Mouse (Mus musculus) kidney, postnatal 0 days (tissue): ENCODE measurements around the gene Ccdc36. TPM values are rescaled to one million over a fixed set of nuclear protein-coding genes. Genes with fewer than 3 reads are reported as not detected.

Source experiments
- ATAC-seq: fragments of 200-750 bp; cut with Nextera tagmentation; replicated peaks from 2 replicates; pipeline ENCODE4 v1.8.0; 2017; ENCODE audit warnings: low read depth, moderate number of reproducible peaks, moderate TSS enrichment, moderate library complexity; ENCODE audit not compliant: low FRiP score
- DNase-seq: peaks from one replicate; pipeline ENCODE4 v3.0.0-alpha.2; 2016; ENCODE audit warnings: low spot score
- H3K27ac ChIP-seq: fragments of 300-500 bp; sonication (generic); 2 replicates; pipeline ENCODE4 v1.5.1; 2014; ENCODE audit warnings: mild to moderate bottlenecking
- H3K27me3 ChIP-seq: fragments of 300-500 bp; sonication (generic); 2 replicates; pipeline ENCODE4 v1.6.1; 2014; ENCODE audit warnings: low read length, mixed read lengths; ENCODE audit not compliant: insufficient read depth
- H3K36me3 ChIP-seq: fragments of 300-500 bp; sonication (generic); 2 replicates; pipeline ENCODE4 v1.6.1; 2014; ENCODE audit warnings: low read length, mixed read lengths; ENCODE audit not compliant: insufficient read depth
- H3K4me1 ChIP-seq: fragments of 300-500 bp; sonication (generic); replicated peaks from 2 replicates; pipeline ENCODE4 v1.6.1; 2014; ENCODE audit warnings: antibody characterized with exemption, low read length, mixed read lengths; ENCODE audit not compliant: insufficient read depth
- H3K4me2 ChIP-seq: fragments of 300-500 bp; sonication (generic); 2 replicates; pipeline ENCODE4 v1.6.1; 2014; ENCODE audit warnings: mild to moderate bottlenecking, low read length, moderate library complexity, mixed read lengths
- H3K4me3 ChIP-seq: fragments of 300-500 bp; sonication (generic); replicated peaks from 2 replicates; pipeline ENCODE4 v1.5.1; 2014; ENCODE audit warnings: low read depth, low read length
- H3K9ac ChIP-seq: fragments of 300-500 bp; sonication (generic); 2 replicates; pipeline ENCODE4 v1.6.1; 2014; ENCODE audit warnings: low read depth, low read length
- H3K9me3 ChIP-seq: fragments of 300-500 bp; sonication (generic); replicated peaks from 2 replicates; pipeline ENCODE4 v1.6.1; 2016; ENCODE audit warnings: low read length, inconsistent platforms, mixed read lengths
- CTCF ChIP-seq: IDR thresholded peaks from 2 replicates; pipeline ENCODE4 v1.5.1; 2016; ENCODE audit warnings: antibody characterized with exemption, low read depth, mild to moderate bottlenecking, moderate library complexity
- WGBS: fragments of 180-500 bp; shearing (Covaris S2); extraction: QIAGEN DNeasy Blood & Tissue Kit; methylation state at CpG from one replicate; pipeline ENCODE4 v1.1.7; 2014; 5-methylcytosine and 5-hydroxymethylcytosine counted together
- polyA plus RNA-seq: library from polyadenylated mRNA; unstranded; fragments of >200 nt; fragmentation: Nextera tagmentation; extraction: Ambion mirVana; gene quantifications from 2 replicates; pipeline ENCODE4 v1.2.1, GENCODE M21; 2015

Ccdc36 gene
- polyA plus RNA-seq, 1 experiment from 2014 or later, result 0.96 TPM

GRCm38 (mm10) chr9:108461675-108462074, 33.4 kb upstream of the Ccdc36 start:
- H3K27me3 ChIP-seq, result no peaks in the 10 kb centered on the region
- 78% methylated on average over 5 of the region's 5 CpGs for WGBS
- peak overlapping the region; percentile 84; the same call in 1 of the 2 replicates for H3K9ac ChIP-seq
- no peak for TF ChIP-seq CTCF
- peak overlapping the region; percentile 92 for H3K27ac ChIP-seq
- H3K4me2 ChIP-seq, result peak overlapping the region; percentile 85
- no peak for DNase-seq
- no peaks in the 10 kb centered on the region for H3K9me3 ChIP-seq
- peaks cover 16% of the 10 kb centered on the region for H3K4me1 ChIP-seq
- peak overlapping the region; percentile 76 for H3K4me3 ChIP-seq
- peaks cover 28% of the 10 kb centered on the region; the same call in 1 of the 2 replicates for H3K36me3 ChIP-seq
- ATAC-seq, result no peak

GRCm38 (mm10) chr9:108461181-108461631, 32.9 kb upstream of the Ccdc36 start, which contains the start of gene Klhdc8b:
Klhdc8b (minus strand) TSS chr9:108461581.
- H3K4me2 ChIP-seq, result peak within 1 kb of the TSS; percentile 85
- peaks cover 16% of the 10 kb centered on the region for H3K4me1 ChIP-seq
- H3K4me3 ChIP-seq, result peak within 1 kb of the TSS; percentile 76
- H3K27me3 ChIP-seq, result no peaks in the 10 kb centered on the region
- H3K36me3 ChIP-seq, result peaks cover 28% of the 10 kb centered on the region; the same call in 1 of the 2 replicates
- peak within 1 kb of the TSS; percentile 92 for H3K27ac ChIP-seq
- H3K9me3 ChIP-seq, result no peaks in the 10 kb centered on the region
- DNase-seq, result peak; percentile 41
- WGBS, result 13% methylated on average over 11 of the region's 11 CpGs
- peak; percentile 36; the same call in 1 of the 2 replicates for ATAC-seq
- peak within 1 kb of the TSS; percentile 84 for H3K9ac ChIP-seq
- no peak for TF ChIP-seq CTCF

- Histone ChIP-seq H3K4me2 (peak within 1 kb of the TSS; percentile 85), H3K36me3 (peaks cover 24% of the 10 kb centered on the region; the same call in 1 of the 2 replicates), H3K4me1 (peaks cover 16% of the 10 kb centered on the region), H3K27ac (peak within 1 kb of the TSS; percentile 92), H3K9me3 (no peaks in the 10 kb centered on the region), H3K27me3 (no peaks in the 10 kb centered on the region), H3K4me3 (peak within 1 kb of the TSS; percentile 76), H3K9ac (peak within 1 kb of the TSS; percentile 84)
- 0% methylated on average over 49 of the region's 52 CpGs for WGBS
- 0 out of 2 replicates have a peak, but pooled peaks have one; percentile 1 for TF ChIP-seq CTCF
- DNase-seq, result peak; percentile 89
- peak; percentile 80 for ATAC-seq
These were observed 32.3 kb upstream of the Ccdc36 start, which contains the start of gene Ccdc71 for GRCm38 (mm10) chr9:108460319-108461178. Ccdc71 (plus strand) TSS chr9:108460527.

GRCm38 (mm10) chr9:108459939-108460318, 31.6 kb upstream of the Ccdc36 start:
- no peaks in the 10 kb centered on the region for H3K9me3 ChIP-seq
- H3K27me3 ChIP-seq, result no peaks in the 10 kb centered on the region
- peak overlapping the region; percentile 76 for H3K4me3 ChIP-seq
- H3K36me3 ChIP-seq, result peaks cover 18% of the 10 kb centered on the region; the same call in 1 of the 2 replicates
- 97% methylated on average over 1 of the region's 1 CpGs for WGBS
- peak overlapping the region; percentile 85 for H3K4me2 ChIP-seq
- no peak for ATAC-seq
- no peak for TF ChIP-seq CTCF
- peak overlapping the region; percentile 84; the same call in 1 of the 2 replicates for H3K9ac ChIP-seq
- no peak for DNase-seq
- H3K4me1 ChIP-seq, result peaks cover 16% of the 10 kb centered on the region
- peak overlapping the region; percentile 92 for H3K27ac ChIP-seq

GRCm38 (mm10) chr9:108456953-108457352, 28.7 kb upstream of the Ccdc36 start:
- no peak for TF ChIP-seq CTCF
- Histone ChIP-seq H3K27ac (no peak overlapping the region), H3K9me3 (no peaks in the 10 kb centered on the region), H3K36me3 (no peaks in the 10 kb centered on the region), H3K27me3 (no peaks in the 10 kb centered on the region), H3K9ac (no peak overlapping the region), H3K4me3 (no peak overlapping the region), H3K4me2 (no peak overlapping the region), H3K4me1 (peaks cover 8% of the 10 kb centered on the region)
- DNase-seq, result no peak
- WGBS, result 86% methylated on average over 10 of the region's 10 CpGs
- no peak for ATAC-seq

GRCm38 (mm10) chr9:108455747-108456571, 27.7 kb upstream of the Ccdc36 start:
- no peaks in the 10 kb centered on the region for H3K27me3 ChIP-seq
- DNase-seq (no peak), ATAC-seq (no peak)
- no peak overlapping the region for H3K27ac ChIP-seq
- H3K4me1 ChIP-seq, result peaks cover 3% of the 10 kb centered on the region
- WGBS, result 76% methylated on average over 12 of the region's 12 CpGs
- no peaks in the 10 kb centered on the region for H3K36me3 ChIP-seq
- TF ChIP-seq CTCF, result no peak
- no peak overlapping the region for H3K9ac ChIP-seq
- no peaks in the 10 kb centered on the region for H3K9me3 ChIP-seq
- H3K4me3 ChIP-seq, result no peak overlapping the region
- no peak overlapping the region for H3K4me2 ChIP-seq
